Mouse (Mus musculus): ENCODE results near the gene Ndufs4. TPM values are rescaled to one million over a fixed set of nuclear protein-coding genes. Genes with fewer than 3 reads are reported as not detected.

The Ndufs4 gene
- polyA plus RNA-seq, 1 experiment from 2014 or later = 299 TPM

DNA sequence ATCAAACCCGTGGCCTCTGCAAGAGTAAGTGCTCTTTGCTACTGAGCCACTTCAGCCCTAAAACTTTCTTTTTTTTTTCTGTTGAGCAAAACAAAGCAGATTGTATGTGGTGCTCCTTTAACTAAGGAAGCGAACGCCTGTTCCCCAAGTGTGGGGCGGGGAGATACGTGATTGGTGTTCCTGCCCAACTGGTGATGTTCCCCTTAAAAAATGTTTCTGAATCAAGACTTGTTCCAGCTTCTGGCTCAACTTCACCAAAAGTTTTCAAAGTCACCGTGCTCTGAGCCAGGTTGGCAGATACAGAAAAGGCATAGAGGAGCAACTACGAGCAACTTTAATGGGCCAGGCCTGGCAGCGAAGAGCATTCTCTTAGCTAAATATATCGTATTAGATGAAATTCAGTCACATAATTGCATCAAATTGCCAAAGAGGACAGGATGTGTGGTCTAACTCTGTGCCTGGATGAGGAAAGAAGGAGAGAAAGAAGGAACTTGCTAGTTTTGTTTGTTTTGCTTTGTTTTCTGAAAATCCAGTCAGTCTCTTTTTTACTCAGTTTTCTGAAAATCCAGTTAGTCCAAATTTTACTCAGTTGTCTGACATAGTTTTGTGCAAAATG lies 17.1 kb upstream of the Ndufs4 start:
- no peak for ATAC-seq (ENCODE audit: insufficient number of reproducible peaks, insufficient read depth, low FRiP score, low read depth)
- Histone ChIP-seq H3K36me3 (ENCODE audit: control insufficient read depth, insufficient read depth, low read length) (no peaks in the 10 kb centered on the region), H3K4me3 (ENCODE audit: low read depth, low read length) (no peak overlapping the region), H3K27me3 (ENCODE audit: control insufficient read depth, insufficient read depth, low read length) (no peaks in the 10 kb centered on the region), H3K4me1 (ENCODE audit: control insufficient read depth, insufficient read depth, low read length) (no peaks in the 10 kb centered on the region), H3K4me2 (replicated peaks; ENCODE audit: low read depth, low read length) (no peak overlapping the region), H3K9me3 (ENCODE audit: control insufficient read depth, low read depth, low read length) (no peaks in the 10 kb centered on the region), H3K9ac (replicated peaks; ENCODE audit: low read depth, low read length) (no peak overlapping the region), H3K27ac (ENCODE audit: low read length) (no peak overlapping the region)
- WGBS = 86% methylated on average over 9 of the region's 9 CpGs

DNA sequence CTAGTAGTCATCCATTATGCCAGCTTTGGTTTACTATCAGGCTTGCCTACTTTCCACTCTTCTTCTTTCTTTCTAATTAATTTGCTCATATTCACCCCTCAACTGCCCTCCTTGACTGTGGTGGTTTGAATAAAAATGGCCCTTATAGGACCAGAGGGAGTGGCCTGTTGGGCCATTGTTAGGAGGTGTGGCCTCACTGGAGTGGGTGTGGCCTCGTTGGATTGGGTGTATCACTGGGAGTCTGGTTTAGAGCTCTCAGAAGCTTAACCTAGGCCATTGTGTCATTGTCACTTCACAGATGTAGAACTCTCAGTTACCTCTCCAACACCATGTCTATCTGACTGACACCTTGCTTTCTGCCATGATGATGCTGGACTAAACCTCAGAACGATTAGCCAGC lies 10.8 kb upstream of the Ndufs4 start:
- no peak for ATAC-seq (ENCODE audit: insufficient number of reproducible peaks, insufficient read depth, low FRiP score, low read depth)
- H3K27me3 ChIP-seq (ENCODE audit: control insufficient read depth, insufficient read depth, low read length) = no peaks in the 10 kb centered on the region
- H3K4me1 ChIP-seq (ENCODE audit: control insufficient read depth, insufficient read depth, low read length) = no peaks in the 10 kb centered on the region
- no peak overlapping the region for H3K27ac ChIP-seq (ENCODE audit: low read length)
- H3K4me3 ChIP-seq (ENCODE audit: low read depth, low read length) = no peak overlapping the region
- no peak overlapping the region for H3K4me2 ChIP-seq (replicated peaks; ENCODE audit: low read depth, low read length)
- H3K9me3 ChIP-seq (ENCODE audit: control insufficient read depth, low read depth, low read length) = no peaks in the 10 kb centered on the region
- WGBS = 80% methylated on average over 2 of the region's 2 CpGs
- no peak overlapping the region for H3K9ac ChIP-seq (replicated peaks; ENCODE audit: low read depth, low read length)
- H3K36me3 ChIP-seq (ENCODE audit: control insufficient read depth, insufficient read depth, low read length) = no peaks in the 10 kb centered on the region

DNA sequence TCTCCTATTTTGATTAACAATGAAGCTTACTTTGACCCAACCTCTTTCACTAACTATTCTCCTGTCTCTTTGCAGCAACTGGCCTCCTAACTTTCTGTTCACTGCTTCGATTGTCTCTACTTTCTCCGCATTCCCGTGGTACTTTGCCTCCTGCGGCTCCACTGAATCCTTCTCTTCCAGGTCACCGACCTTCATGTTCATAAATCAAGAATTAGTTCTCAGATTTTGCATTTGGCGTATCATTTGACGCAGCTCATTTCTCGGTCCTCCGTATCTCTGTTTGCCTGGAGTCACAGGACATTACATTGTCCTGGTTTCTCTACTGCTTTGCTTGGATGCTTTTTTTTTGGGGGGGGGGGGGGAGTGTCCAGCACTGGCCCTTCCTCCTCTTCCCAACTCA lies 9.2 kb upstream of the Ndufs4 start:
- Histone ChIP-seq H3K9ac (replicated peaks; ENCODE audit: low read depth, low read length) (no peak overlapping the region), H3K27ac (ENCODE audit: low read length) (no peak overlapping the region), H3K4me1 (ENCODE audit: control insufficient read depth, insufficient read depth, low read length) (no peaks in the 10 kb centered on the region), H3K9me3 (ENCODE audit: control insufficient read depth, low read depth, low read length) (no peaks in the 10 kb centered on the region), H3K27me3 (ENCODE audit: control insufficient read depth, insufficient read depth, low read length) (no peaks in the 10 kb centered on the region), H3K4me2 (replicated peaks; ENCODE audit: low read depth, low read length) (no peak overlapping the region), H3K4me3 (ENCODE audit: low read depth, low read length) (no peak overlapping the region), H3K36me3 (ENCODE audit: control insufficient read depth, insufficient read depth, low read length) (no peaks in the 10 kb centered on the region)
- WGBS = 68% methylated on average over 9 of the region's 9 CpGs
- ATAC-seq (ENCODE audit: insufficient number of reproducible peaks, insufficient read depth, low FRiP score, low read depth) = no peak

DNA sequence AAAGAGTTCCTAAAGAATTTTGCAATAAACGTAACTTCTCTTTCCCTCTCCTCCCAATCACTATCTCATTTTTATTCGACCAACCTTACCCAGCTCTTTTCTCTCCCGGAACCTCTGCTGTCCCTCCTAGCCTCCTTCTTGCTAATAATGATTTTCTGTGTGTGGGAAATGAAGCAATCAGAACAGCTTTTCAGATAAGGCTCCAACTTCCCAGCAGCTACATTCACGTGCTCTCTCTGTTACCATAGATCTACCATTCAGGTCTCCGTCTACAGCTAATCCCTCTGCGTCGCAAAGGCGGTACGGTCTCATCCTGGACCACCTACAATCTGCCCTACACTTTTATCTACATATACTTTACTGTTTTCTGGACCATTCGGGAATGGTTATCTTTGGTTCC lies 8.8 kb upstream of the Ndufs4 start:
- Histone ChIP-seq H3K9me3 (ENCODE audit: control insufficient read depth, low read depth, low read length) (no peaks in the 10 kb centered on the region), H3K4me1 (ENCODE audit: control insufficient read depth, insufficient read depth, low read length) (no peaks in the 10 kb centered on the region), H3K9ac (replicated peaks; ENCODE audit: low read depth, low read length) (no peak overlapping the region), H3K27ac (ENCODE audit: low read length) (no peak overlapping the region), H3K27me3 (ENCODE audit: control insufficient read depth, insufficient read depth, low read length) (no peaks in the 10 kb centered on the region), H3K4me3 (ENCODE audit: low read depth, low read length) (no peak overlapping the region), H3K36me3 (ENCODE audit: control insufficient read depth, insufficient read depth, low read length) (no peaks in the 10 kb centered on the region), H3K4me2 (replicated peaks; ENCODE audit: low read depth, low read length) (no peak overlapping the region)
- ATAC-seq (ENCODE audit: insufficient number of reproducible peaks, insufficient read depth, low FRiP score, low read depth) = no peak
- 74% methylated on average over 10 of the region's 10 CpGs for whole genome bisulfite sequencing

DNA sequence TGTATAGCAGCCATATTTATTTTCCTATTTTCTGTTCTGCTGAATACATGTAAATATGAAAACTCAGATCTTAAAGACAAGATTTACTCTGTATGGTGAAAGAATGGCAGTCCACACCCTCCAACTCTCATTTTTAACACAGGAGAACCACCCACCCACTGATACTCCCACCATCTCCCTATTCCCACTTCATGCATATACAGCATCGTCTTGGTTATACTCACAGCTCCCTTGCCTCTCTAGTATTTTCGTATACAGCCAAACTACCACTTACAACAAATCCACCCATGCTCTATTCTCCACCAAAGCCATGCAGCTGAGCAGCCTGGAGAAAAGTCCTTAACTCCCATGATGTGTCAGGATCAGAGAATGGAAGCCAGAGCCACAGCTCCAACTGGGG lies 6.7 kb upstream of the Ndufs4 start:
- 94% methylated on average over 2 of the region's 2 CpGs for WGBS
- Histone ChIP-seq H3K36me3 (ENCODE audit: control insufficient read depth, insufficient read depth, low read length) (no peaks in the 10 kb centered on the region), H3K4me3 (ENCODE audit: low read depth, low read length) (no peak overlapping the region), H3K4me1 (ENCODE audit: control insufficient read depth, insufficient read depth, low read length) (no peaks in the 10 kb centered on the region), H3K27ac (ENCODE audit: low read length) (no peak overlapping the region), H3K4me2 (replicated peaks; ENCODE audit: low read depth, low read length) (no peak overlapping the region), H3K27me3 (ENCODE audit: control insufficient read depth, insufficient read depth, low read length) (no peaks in the 10 kb centered on the region), H3K9ac (replicated peaks; ENCODE audit: low read depth, low read length) (no peak overlapping the region), H3K9me3 (ENCODE audit: control insufficient read depth, low read depth, low read length) (no peaks in the 10 kb centered on the region)
- ATAC-seq (ENCODE audit: insufficient number of reproducible peaks, insufficient read depth, low FRiP score, low read depth) = no peak

DNA sequence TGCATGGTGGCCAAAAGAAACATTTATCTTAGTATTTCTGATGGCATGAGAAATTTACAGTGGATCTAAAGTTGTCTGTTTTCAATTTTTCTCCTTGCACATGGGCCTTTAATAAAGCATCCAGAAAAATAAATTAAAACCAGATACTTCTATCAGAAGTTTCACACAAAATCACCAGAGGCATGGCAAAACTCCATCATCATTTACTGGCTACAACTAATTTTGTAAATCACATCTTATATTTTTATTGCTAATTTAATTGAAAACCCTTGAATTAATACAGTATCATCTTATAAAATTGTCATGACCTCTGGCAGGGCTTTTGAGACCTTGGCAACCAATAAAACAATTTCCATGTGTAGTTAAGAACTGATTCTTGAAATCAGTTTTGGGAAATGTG lies 4.4 kb upstream of the Ndufs4 start:
- Histone ChIP-seq H3K27me3 (ENCODE audit: control insufficient read depth, insufficient read depth, low read length) (no peaks in the 10 kb centered on the region), H3K27ac (ENCODE audit: low read length) (no peak overlapping the region), H3K4me3 (ENCODE audit: low read depth, low read length) (no peak overlapping the region), H3K4me2 (replicated peaks; ENCODE audit: low read depth, low read length) (no peak overlapping the region), H3K9ac (replicated peaks; ENCODE audit: low read depth, low read length) (no peak overlapping the region), H3K36me3 (ENCODE audit: control insufficient read depth, insufficient read depth, low read length) (no peaks in the 10 kb centered on the region), H3K9me3 (ENCODE audit: control insufficient read depth, low read depth, low read length) (no peaks in the 10 kb centered on the region), H3K4me1 (ENCODE audit: control insufficient read depth, insufficient read depth, low read length) (no peaks in the 10 kb centered on the region)
- ATAC-seq (ENCODE audit: insufficient number of reproducible peaks, insufficient read depth, low FRiP score, low read depth) = no peak

DNA sequence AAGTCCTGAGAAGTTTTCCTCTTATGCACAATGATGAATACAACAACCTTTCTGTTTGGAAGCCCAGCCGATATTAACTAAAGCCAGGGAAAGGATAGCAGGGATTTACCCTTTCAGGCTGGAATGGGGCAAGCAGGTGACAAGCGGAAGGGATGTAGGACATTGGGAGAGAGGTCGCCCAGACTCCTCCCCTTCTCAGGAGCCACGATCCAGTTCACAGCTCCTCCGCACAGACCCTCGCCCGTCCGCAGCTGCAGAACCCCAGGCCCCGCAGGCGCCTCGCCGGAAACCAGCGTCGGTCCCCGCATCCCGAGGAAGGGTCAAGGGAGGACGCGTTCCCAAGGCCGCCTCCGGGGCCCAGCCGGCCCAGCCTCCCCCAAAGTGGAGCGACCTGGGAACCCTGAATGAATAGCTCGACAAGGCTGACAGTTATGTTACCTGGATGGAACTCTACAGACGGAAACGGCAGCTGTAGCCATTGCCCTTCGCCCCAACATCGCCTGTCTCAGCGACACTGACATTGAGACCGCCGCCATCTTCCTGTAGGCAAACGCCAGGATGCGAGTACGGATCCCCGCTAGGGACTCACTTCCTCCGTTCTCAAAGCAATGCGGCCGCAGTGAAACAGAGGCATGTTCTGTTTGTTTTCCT lies 412 bp downstream of the Ndufs4 start:
- ATAC-seq (ENCODE audit: insufficient number of reproducible peaks, insufficient read depth, low FRiP score, low read depth) = peak; percentile 82

DNA sequence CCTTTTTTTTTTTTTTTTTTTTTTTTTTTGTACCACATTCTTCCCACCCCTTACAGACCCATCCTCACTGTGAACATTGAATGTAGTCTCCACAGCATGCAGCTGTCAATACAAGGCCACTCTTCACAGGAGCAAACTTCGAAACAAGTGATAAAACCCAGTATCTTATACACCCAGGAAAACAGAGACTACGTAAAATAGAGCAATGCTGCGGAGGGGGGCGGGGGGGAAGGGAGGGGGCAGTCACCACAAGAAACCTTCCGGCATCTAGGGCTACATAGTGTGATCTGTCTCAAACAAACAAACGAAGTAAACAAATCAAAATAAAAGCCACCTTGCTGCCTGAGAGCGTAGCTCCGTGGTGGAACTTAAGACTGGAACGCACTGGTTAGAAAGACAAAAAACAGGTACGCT lies 977 bp downstream of the Ndufs4 start:
- Histone ChIP-seq H3K27me3 (ENCODE audit: control insufficient read depth, insufficient read depth, low read length) (no peaks in the 10 kb centered on the region), H3K4me2 (replicated peaks; ENCODE audit: low read depth, low read length) (peak overlapping the region; percentile 67), H3K4me1 (ENCODE audit: control insufficient read depth, insufficient read depth, low read length) (peaks cover 3% of the 10 kb centered on the region; the same call in 1 of the 2 replicates), H3K9me3 (ENCODE audit: control insufficient read depth, low read depth, low read length) (no peaks in the 10 kb centered on the region; the same call in 1 of the 2 replicates), H3K36me3 (ENCODE audit: control insufficient read depth, insufficient read depth, low read length) (no peaks in the 10 kb centered on the region), H3K9ac (replicated peaks; ENCODE audit: low read depth, low read length) (peak overlapping the region; percentile 77), H3K4me3 (ENCODE audit: low read depth, low read length) (peak overlapping the region; percentile 95), H3K27ac (ENCODE audit: low read length) (no peak overlapping the region)
- 0 out of 2 replicates have a peak, but pooled peaks have one; percentile 18 for ATAC-seq (ENCODE audit: insufficient number of reproducible peaks, insufficient read depth, low FRiP score, low read depth)
- 4% methylated on average over 10 of the region's 10 CpGs for WGBS

More for the DNA sequence above, 412 bp downstream of the Ndufs4 start:
- H3K27ac ChIP-seq (ENCODE audit: low read length) = peak overlapping the region; percentile 68; the same call in 1 of the 2 replicates
- peak overlapping the region; percentile 95 for H3K4me3 ChIP-seq (ENCODE audit: low read depth, low read length)
- no peaks in the 10 kb centered on the region for H3K36me3 ChIP-seq (ENCODE audit: control insufficient read depth, insufficient read depth, low read length)
- peaks cover 3% of the 10 kb centered on the region; the same call in 1 of the 2 replicates for H3K4me1 ChIP-seq (ENCODE audit: control insufficient read depth, insufficient read depth, low read length)
- H3K27me3 ChIP-seq (ENCODE audit: control insufficient read depth, insufficient read depth, low read length) = no peaks in the 10 kb centered on the region
- peak overlapping the region; percentile 67 for H3K4me2 ChIP-seq (replicated peaks; ENCODE audit: low read depth, low read length)
- H3K9me3 ChIP-seq (ENCODE audit: control insufficient read depth, low read depth, low read length) = no peaks in the 10 kb centered on the region; the same call in 1 of the 2 replicates
- 1% methylated on average over 37 of the region's 37 CpGs for WGBS
- H3K9ac ChIP-seq (replicated peaks; ENCODE audit: low read depth, low read length) = peak overlapping the region; percentile 77
